Mouse (Mus musculus) thymus, adult 2 months (tissue): ENCODE measurements around the gene Lrrc17.

Experiments used
- CTCF ChIP-seq: fragments of 200-500 bp; IDR thresholded peaks from 2 replicates; pipeline ENCODE4 v1.5.1; 2012; ENCODE audit warnings: mild to moderate bottlenecking, control low read depth, low read length, moderate library complexity, borderline replicate concordance; ENCODE audit not compliant: control insufficient read depth, poor library complexity, insufficient read depth; ENCODE audit errors: extremely low read depth
- POLR2A ChIP-seq: fragments of 200-500 bp; IDR thresholded peaks from 2 replicates; pipeline ENCODE4 v1.6.1; 2012; ENCODE audit warnings: mild to moderate bottlenecking, low read length, control low read depth, moderate library complexity; ENCODE audit not compliant: control insufficient read depth, poor library complexity, insufficient read depth; ENCODE audit errors: extremely low read depth

- no peak for TF ChIP-seq POLR2A
- no peak for TF ChIP-seq CTCF
These were observed 42.4 kb upstream of the Lrrc17 start for GRCm38 (mm10) chr5:21500941-21501340.
